Mouse (Mus musculus) kidney, postnatal 4 days (tissue): ENCODE data around the gene Oxa1l.

Experiments used
- DNase-seq, 2 experiments: peaks; one replicate each; pipeline ENCODE4 v3.0.0; 2021; ENCODE audit warnings: mixed read lengths in 2 of 2

Oxa1l gene

DNA sequence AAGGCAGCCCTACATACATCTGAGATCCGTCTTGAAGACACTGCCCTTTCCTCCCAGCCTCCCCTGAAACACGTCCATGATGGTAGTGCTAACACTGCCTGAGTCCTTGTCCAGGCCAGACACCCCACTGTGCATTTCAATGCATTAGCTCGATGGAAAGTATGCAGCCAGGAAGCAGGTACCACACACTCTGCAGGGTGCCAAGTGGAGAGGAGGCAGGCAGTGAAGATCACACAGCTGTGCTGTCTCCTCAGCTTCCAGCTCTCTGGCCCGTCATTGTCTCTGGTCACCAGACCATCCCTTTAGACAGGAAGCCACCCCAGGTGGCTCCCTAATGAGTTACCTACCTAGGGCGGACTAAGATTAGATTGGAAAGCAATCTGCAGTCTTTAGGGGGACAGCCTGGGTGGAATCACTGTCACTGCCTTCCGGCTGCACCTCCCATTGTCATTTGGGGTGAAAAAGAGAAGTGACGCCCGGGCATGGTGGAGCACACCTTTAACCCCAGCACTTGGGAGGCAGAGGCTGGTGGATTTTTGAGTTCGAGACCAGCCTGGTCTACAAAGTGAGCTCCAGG is 51.5 kb downstream of the Oxa1l start:
- DNase-seq: no peak

DNA sequence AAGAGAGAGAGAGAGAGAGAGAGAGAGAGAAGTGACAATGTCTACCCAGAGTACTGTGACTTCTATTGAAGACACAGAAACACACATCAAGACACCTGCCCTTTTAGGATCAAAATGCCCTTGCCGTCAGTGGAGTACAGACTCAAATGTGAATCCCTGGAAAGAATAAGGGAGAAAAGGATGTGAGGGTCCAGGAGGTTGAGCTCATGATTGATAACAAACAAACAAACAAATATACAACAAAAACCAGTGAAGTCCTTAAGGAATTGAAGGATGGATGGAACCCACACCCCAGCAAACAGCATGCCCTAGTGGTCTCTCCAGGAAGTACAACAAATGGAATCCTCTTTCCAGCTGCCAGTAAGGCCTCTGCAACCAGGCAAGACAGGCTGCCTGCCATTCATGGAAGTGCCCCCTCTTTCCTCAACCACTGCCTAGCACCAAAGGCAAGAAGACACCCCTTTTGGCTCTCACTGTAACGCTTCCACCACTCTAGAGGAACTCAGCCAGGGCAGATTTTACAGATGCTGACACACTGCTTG is 52.1 kb downstream of the Oxa1l start:
- peak; percentile 62 to 74 for DNase-seq

DNA sequence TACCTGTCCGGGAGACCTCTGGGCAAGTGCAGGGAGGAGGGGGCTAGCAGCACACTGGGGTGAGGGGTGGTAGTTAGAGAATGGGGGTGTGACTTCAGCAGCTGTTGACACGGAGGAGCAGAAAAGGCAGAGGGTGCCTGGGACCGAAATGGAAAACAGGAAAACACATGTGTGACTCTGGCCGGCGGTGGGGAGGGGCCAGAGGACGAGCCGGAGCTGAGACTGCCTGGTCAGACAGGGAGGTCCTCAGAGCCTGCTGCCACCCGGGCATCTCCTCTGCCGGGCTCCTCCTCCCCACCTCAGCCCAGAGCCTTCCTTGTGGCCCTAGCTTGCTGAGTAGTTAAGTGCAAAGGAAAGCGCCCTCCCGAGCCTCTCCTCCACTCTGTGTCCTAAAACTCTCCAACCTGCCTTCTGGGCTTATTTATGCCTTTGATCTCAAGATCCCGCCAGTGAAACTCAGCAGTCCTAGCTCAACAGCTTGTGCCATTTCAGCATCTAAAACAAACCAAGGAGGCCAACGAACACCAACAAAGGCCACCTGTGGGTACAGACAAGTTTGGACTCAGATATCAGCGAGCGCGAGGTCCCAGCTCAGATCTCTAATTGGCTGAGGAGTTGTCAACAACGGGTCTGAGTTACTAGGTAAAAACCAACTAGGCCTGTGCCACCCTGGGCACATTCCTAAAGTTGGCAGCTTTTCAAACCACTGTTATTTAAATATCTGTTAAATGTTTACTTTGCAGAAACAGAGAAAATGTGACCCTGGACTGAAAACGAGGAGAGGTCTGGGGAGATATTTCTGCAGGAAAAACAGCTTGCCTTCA is 53.5 kb downstream of the Oxa1l start:
- DNase-seq: peak; percentile 66 to 77

DNA sequence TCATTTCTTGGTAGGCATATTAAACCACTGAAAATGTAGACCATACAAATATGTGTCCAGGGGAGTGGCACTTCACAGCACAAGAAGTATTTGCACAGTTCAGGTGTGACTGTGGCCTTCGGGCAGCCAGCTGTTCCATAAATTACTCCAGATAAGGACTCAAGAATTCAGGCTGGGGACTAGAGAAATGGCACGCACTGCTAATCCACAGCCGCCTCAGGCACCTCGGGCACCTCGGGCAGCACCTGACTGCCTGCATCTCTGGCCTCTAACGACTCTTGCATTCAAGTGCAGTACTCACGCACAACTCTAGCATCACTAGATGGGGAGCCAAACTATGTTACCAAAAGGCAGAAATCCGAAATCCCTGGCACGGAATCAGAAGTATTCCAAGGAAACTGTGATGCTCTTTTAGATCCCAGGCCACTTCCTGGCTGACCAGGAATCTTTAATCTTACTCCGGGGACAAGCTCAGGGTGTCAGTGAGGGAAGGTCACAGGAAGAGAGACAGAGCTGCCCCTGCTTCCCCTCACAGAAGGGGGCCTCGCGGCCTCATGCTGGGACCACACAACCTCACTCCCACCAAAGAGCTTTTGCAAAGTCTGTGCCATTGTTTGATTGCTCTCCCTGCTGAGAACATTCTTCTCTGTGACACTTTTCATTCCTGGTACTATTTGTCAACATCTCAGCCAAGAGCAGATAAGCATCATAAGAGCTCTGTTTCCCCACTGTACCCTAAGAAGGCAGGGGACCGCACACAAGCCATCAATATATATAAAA is 54.8 kb downstream of the Oxa1l start:
- DNase-seq: peak in 1 of 2 experiments; percentile 16

GRCm38 (mm10) chr14:54416229-54416775 is 55.7 kb downstream of the Oxa1l start:
- peak in 1 of 2 experiments; percentile 26 for DNase-seq

DNA sequence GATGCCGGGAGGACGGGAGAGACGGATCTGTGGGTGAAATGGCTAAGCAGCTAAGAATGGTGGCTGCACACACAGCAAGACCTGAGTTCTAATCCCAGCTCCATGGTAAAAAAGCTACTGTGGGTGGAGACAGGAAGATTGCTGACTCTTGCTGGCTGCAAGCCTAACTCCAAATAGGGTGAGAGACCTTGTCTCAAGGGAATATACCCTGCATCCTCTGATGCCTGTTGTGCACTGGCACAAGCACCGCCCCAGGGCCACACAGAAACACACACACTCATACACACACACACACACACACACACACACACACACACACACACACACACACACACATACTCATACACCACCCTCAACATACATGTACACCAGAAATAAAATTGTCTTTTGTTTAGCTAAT is 56.2 kb downstream of the Oxa1l start:
- no peak for DNase-seq

DNA sequence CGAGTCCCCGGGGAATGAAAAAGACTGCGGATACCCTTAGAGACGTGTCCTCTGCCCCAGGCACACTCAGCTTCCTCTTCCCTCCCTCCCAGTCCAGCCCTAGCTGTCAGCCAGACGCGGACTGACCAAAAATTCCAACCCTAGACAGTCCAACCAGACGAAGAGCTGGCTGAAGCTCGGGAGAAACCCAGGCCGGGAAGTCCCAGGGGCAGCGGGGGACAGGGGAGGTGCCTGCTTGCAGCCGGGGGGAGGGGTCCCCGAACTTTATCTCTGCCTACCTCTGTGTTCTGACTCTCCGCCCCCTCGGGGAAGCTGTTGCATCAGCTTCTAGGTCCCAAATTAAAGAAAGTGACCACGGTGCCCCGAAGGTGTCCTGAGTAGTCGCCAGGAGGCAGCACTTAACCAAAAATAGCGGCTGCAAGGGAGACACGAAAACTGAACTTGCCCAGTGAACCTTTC is 57.0 kb downstream of the Oxa1l start, which contains the start of gene Slc7a7:
Slc7a7 (minus strand) TSS at position 158 of the 459 bp plus-strand sequence.
- DNase-seq: peak; percentile 58 to 72
